Mouse (Mus musculus) MEL (cell line): ENCODE data around the gene Ttc29.

Experiments
- POLR2A ChIP-seq, 2 experiments: IDR thresholded peaks; 2 replicates each; pipeline ENCODE4 v1.6.1; 2011 to 2012; ENCODE audit warnings: low read length in 2 of 2, mild to moderate bottlenecking in 2 of 2, control low read depth in 1 of 2, improper control_type of control experiment in 1 of 2, low read depth in 1 of 2, moderate library complexity in 1 of 2; ENCODE audit not compliant: control insufficient read depth in 1 of 2, insufficient read depth in 1 of 2, poor library complexity in 1 of 2
- TBP ChIP-seq: IDR thresholded peaks from 2 replicates; pipeline ENCODE4 v1.8.0; 2011; ENCODE audit warnings: low read depth, low read length, improper control_type of control experiment
- TCF12 ChIP-seq: IDR thresholded peaks from 2 replicates; pipeline ENCODE4 v1.6.1; 2014; ENCODE audit warnings: low read depth, mild to moderate bottlenecking, inconsistent platforms, low read length, improper control_type of control experiment, moderate library complexity

GRCm38 (mm10) chr8:78433318-78433717 is 220.2 kb downstream of the Ttc29 start:
- no peak for TF ChIP-seq TCF12
- no peak for TF ChIP-seq TBP
- TF ChIP-seq POLR2A (IDR thresholded peaks at IDR 0.05; ENCODE audit: control insufficient read depth in 1 of 2, insufficient read depth in 1 of 2, low read depth in 1 of 2, low read length in 2 of 2, poor library complexity in 1 of 2): no peak
